Mouse (Mus musculus) MEL (cell line): ENCODE results near the gene Usp33. TPM values are rescaled to one million over a fixed set of nuclear protein-coding genes. Genes with fewer than 3 reads are reported as not detected.
"Not testable (repeated sequence)": the region's sequence is repeated elsewhere in the genome, so short reads cannot be mapped to it uniquely, and the experiment has no call there.

Experiments used
- DNase-seq: peaks from one replicate; pipeline ENCODE4 v3.0.0; 2011; ENCODE audit warnings: low read depth, low spot score
- H3K27ac ChIP-seq: 2 replicates; pipeline ENCODE4 v1.5.1; 2012; ENCODE audit warnings: low read depth, mild to moderate bottlenecking, control low read depth, low read length, moderate library complexity; ENCODE audit not compliant: control insufficient read depth
- H3K27me3 ChIP-seq, 2 experiments: fragments of 150-350 bp in 1 of 2; sonication (generic) in 1 of 2; 2 replicates each; pipeline ENCODE4 v1.6.1; 2012; ENCODE audit warnings: low read length in 2 of 2, mild to moderate bottlenecking in 2 of 2, improper control_type of control experiment in 1 of 2, moderate library complexity in 1 of 2; ENCODE audit not compliant: insufficient read depth in 2 of 2, control insufficient read depth in 1 of 2
- H3K36me3 ChIP-seq, 2 experiments: 2 replicates each; pipeline ENCODE4 v1.6.1; 2012 to 2014; ENCODE audit warnings: low read length in 2 of 2, improper control_type of control experiment in 1 of 2, inconsistent platforms in 1 of 2, mild to moderate bottlenecking in 1 of 2; ENCODE audit not compliant: insufficient read depth in 2 of 2, control insufficient read depth in 1 of 2
- H3K4me1 ChIP-seq, 2 experiments: fragments of 150-350 bp in 1 of 2; sonication (generic) in 1 of 2; 2 replicates each; pipeline ENCODE4 v1.6.1; 2012; ENCODE audit warnings: low read length in 2 of 2, improper control_type of control experiment in 1 of 2, mild to moderate bottlenecking in 1 of 2; ENCODE audit not compliant: insufficient read depth in 2 of 2, control insufficient read depth in 1 of 2
- H3K4me3 ChIP-seq, 2 experiments: fragments of 150-350 bp in 1 of 2; sonication (generic) in 1 of 2; 2 replicates each; pipeline ENCODE4 v1.5.1; 2012; ENCODE audit warnings: low read depth in 2 of 2, low read length in 2 of 2, mild to moderate bottlenecking in 2 of 2, moderate library complexity in 2 of 2, control low read depth in 1 of 2, improper control_type of control experiment in 1 of 2; ENCODE audit not compliant: control insufficient read depth in 1 of 2, insufficient read depth in 1 of 2
- H3K79me2 ChIP-seq: 2 replicates; pipeline ENCODE4 v1.6.1; 2012; ENCODE audit warnings: mild to moderate bottlenecking, low read length, moderate library complexity; ENCODE audit not compliant: control insufficient read depth, poor library complexity, insufficient read depth
- H3K9ac ChIP-seq: 2 replicates; pipeline ENCODE4 v1.6.1; 2012; ENCODE audit warnings: low read depth, mild to moderate bottlenecking, control low read depth, low read length, moderate library complexity; ENCODE audit not compliant: control insufficient read depth, poor library complexity, severe bottlenecking
- H3K9me3 ChIP-seq: fragments of 150-350 bp; sonication (generic); replicated peaks from 2 replicates; pipeline ENCODE4 v1.6.1; 2012; ENCODE audit warnings: mild to moderate bottlenecking, low read length, improper control_type of control experiment, moderate library complexity; ENCODE audit not compliant: insufficient read depth
- CHD1 ChIP-seq: IDR thresholded peaks from 2 replicates; pipeline ENCODE4 v1.6.1; 2012; ENCODE audit warnings: low read depth, mild to moderate bottlenecking, inconsistent platforms, low read length, improper control_type of control experiment
- CHD2 ChIP-seq: IDR thresholded peaks from 2 replicates; pipeline ENCODE4 v1.6.1; 2011; ENCODE audit warnings: low read length, improper control_type of control experiment
- CTCF ChIP-seq, 3 experiments: IDR thresholded peaks in 2 of 3; conservative IDR thresholded peaks in 1 of 3; 2 replicates each; pipeline ENCODE4 v1.5.1; 2011 to 2012; ENCODE audit warnings: low read length in 3 of 3, low read depth in 2 of 3, mild to moderate bottlenecking in 2 of 3, improper control_type of control experiment in 1 of 3, inconsistent platforms in 1 of 3, mixed read lengths in 1 of 3, moderate library complexity in 1 of 3; ENCODE audit not compliant: control insufficient read depth in 1 of 3, insufficient read depth in 1 of 3, poor library complexity in 1 of 3, severe bottlenecking in 1 of 3
- EP300 ChIP-seq, 2 experiments: IDR thresholded peaks; 2 replicates each; pipeline ENCODE4 v1.6.1; 2011; ENCODE audit warnings: improper control_type of control experiment in 2 of 2, low read length in 2 of 2, low read depth in 1 of 2, mild to moderate bottlenecking in 1 of 2
- ETS1 ChIP-seq: IDR thresholded peaks from 2 replicates; pipeline ENCODE4 v1.6.1; 2012; ENCODE audit warnings: low read depth, mild to moderate bottlenecking, inconsistent platforms, low read length, improper control_type of control experiment, moderate library complexity
- GATA1 ChIP-seq: IDR thresholded peaks from 2 replicates; pipeline ENCODE4 v1.6.1; 2011; ENCODE audit warnings: low read depth, low read length, improper control_type of control experiment
- HCFC1 ChIP-seq: IDR thresholded peaks from 2 replicates; pipeline ENCODE4 v1.6.1; 2012; ENCODE audit warnings: low read depth, mild to moderate bottlenecking, inconsistent platforms, low read length, improper control_type of control experiment, moderate library complexity
- MAZ ChIP-seq: IDR thresholded peaks from 2 replicates; pipeline ENCODE4 v1.6.1; 2012; ENCODE audit warnings: low read depth, mild to moderate bottlenecking, inconsistent platforms, low read length, improper control_type of control experiment
- MXI1 ChIP-seq: IDR thresholded peaks from 2 replicates; pipeline ENCODE4 v1.6.1; 2011; ENCODE audit warnings: mild to moderate bottlenecking, low read depth, low read length, improper control_type of control experiment
- MYB ChIP-seq: IDR thresholded peaks from 2 replicates; pipeline ENCODE4 v1.6.1; 2011; ENCODE audit warnings: mild to moderate bottlenecking, low read depth, low read length, improper control_type of control experiment
- MYC ChIP-seq: IDR thresholded peaks from 2 replicates; pipeline ENCODE4 v1.6.1; 2011; ENCODE audit warnings: low read depth, mild to moderate bottlenecking, low read length, improper control_type of control experiment, moderate library complexity
- POLR2AphosphoS5 ChIP-seq: IDR thresholded peaks from 2 replicates; pipeline ENCODE4 v1.6.1; 2012; ENCODE audit warnings: low read depth, borderline replicate concordance, mild to moderate bottlenecking, inconsistent platforms, low read length, moderate library complexity, mixed read lengths
- RAD21 ChIP-seq: IDR thresholded peaks from 2 replicates; pipeline ENCODE4 v1.6.1; 2011; ENCODE audit warnings: mild to moderate bottlenecking, low read depth, low read length, improper control_type of control experiment
- RCOR1 ChIP-seq: IDR thresholded peaks from 2 replicates; pipeline ENCODE4 v1.6.1; 2012; ENCODE audit warnings: low read depth, mild to moderate bottlenecking, inconsistent platforms, low read length, improper control_type of control experiment
- SIN3A ChIP-seq: IDR thresholded peaks from 2 replicates; pipeline ENCODE4 v1.6.1; 2012; ENCODE audit warnings: low read length, improper control_type of control experiment, inconsistent platforms
- SMC3 ChIP-seq: IDR thresholded peaks from 2 replicates; pipeline ENCODE4 v1.6.1; 2011; ENCODE audit warnings: low read depth, low read length, improper control_type of control experiment
- TAL1 ChIP-seq: IDR thresholded peaks from 2 replicates; pipeline ENCODE4 v1.6.1; 2012; ENCODE audit warnings: mild to moderate bottlenecking, inconsistent platforms, low read length, moderate library complexity, mixed read lengths
- TBP ChIP-seq: IDR thresholded peaks from 2 replicates; pipeline ENCODE4 v1.8.0; 2011; ENCODE audit warnings: low read depth, low read length, improper control_type of control experiment
- TCF12 ChIP-seq: IDR thresholded peaks from 2 replicates; pipeline ENCODE4 v1.6.1; 2014; ENCODE audit warnings: low read depth, mild to moderate bottlenecking, inconsistent platforms, low read length, improper control_type of control experiment, moderate library complexity
- UBTF ChIP-seq: IDR thresholded peaks from 2 replicates; pipeline ENCODE4 v1.6.1; 2012; ENCODE audit warnings: low read depth, mild to moderate bottlenecking, inconsistent platforms, low read length, improper control_type of control experiment, moderate library complexity, borderline replicate concordance; ENCODE audit not compliant: insufficient read depth
- USF2 ChIP-seq, 2 experiments: IDR thresholded peaks; 2 replicates each; pipeline ENCODE4 v1.6.1; 2011 to 2012; ENCODE audit warnings: improper control_type of control experiment in 2 of 2, low read length in 2 of 2, borderline replicate concordance in 1 of 2, inconsistent platforms in 1 of 2, low read depth in 1 of 2, mild to moderate bottlenecking in 1 of 2; ENCODE audit not compliant: insufficient read depth in 1 of 2
- ZC3H11A ChIP-seq: IDR thresholded peaks from 2 replicates; pipeline ENCODE4 v1.6.1; 2012; ENCODE audit warnings: low read depth, mild to moderate bottlenecking, inconsistent platforms, low read length, improper control_type of control experiment
- ZKSCAN1 ChIP-seq: IDR thresholded peaks from 2 replicates; pipeline ENCODE4 v1.6.1; 2012; ENCODE audit warnings: low read depth, mild to moderate bottlenecking, inconsistent platforms, low read length, improper control_type of control experiment, moderate library complexity
- ZMIZ1 ChIP-seq: IDR thresholded peaks from 2 replicates; pipeline ENCODE4 v1.6.1; 2012; ENCODE audit warnings: low read depth, mild to moderate bottlenecking, inconsistent platforms, low read length, improper control_type of control experiment, moderate library complexity
- ZNF384 ChIP-seq: IDR thresholded peaks from 2 replicates; pipeline ENCODE4 v1.6.1; 2012; ENCODE audit warnings: low read depth, mild to moderate bottlenecking, inconsistent platforms, low read length, improper control_type of control experiment
- polyA plus RNA-seq, 2 experiments: library from polyadenylated mRNA; stranded (reverse) in 1 of 2; unstranded in 1 of 2; fragments of >175 nt in 1 of 2; fragments of >200 nt in 1 of 2; gene quantifications; 2 replicates each; pipeline versions ENCODE4 v1.2.1 to v1.2.4; 2012; ENCODE audit warnings: low replicate concordance in 2 of 2, low read depth in 1 of 2; ENCODE audit not compliant: insufficient read length in 2 of 2, insufficient read depth in 1 of 2, missing spikeins in 1 of 2
- total RNA-seq: library from RNA; depleted of rRNA; stranded (reverse); fragments of 300-350 nt; gene quantifications from 2 replicates; pipeline ENCODE4 v1.2.3, GENCODE M21; 2012

Usp33 gene
- total and polyA plus RNA-seq, 3 experiments: 32.3 to 34.1 TPM; not detected in 1

DNA sequence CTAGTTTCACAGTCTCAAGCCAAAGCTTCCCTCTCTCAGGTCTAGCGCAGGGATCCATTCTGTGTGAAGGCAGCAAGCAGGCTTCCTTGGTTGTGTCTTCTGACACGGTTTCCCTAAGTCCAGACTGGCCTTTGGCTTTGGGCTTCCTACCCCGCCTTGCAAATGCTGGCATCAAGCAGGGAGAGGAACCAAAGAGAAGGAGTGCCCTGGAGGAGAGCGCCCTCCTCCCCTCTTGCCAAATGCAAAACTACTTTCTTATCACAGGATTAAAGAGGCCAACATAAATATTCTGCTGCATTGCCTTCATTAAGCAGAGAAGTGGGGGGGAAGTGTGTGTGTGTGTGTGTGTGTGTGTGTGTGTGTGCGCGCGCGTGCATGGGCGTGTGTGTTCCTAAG, 37.0 kb upstream of the Usp33 start:
- Histone ChIP-seq H3K9me3 (no peaks in the 10 kb centered on the region), H3K36me3 (peaks cover 0 to 19% of the 10 kb centered on the region in 2 experiments; a peak in 2 of 4 replicates), H3K79me2 (no peaks in the 10 kb centered on the region), H3K27ac (peak overlapping the region; percentile 59), H3K4me3 (no peak overlapping the region), H3K27me3 (no peaks in the 10 kb centered on the region), H3K4me1 (peaks cover 15 to 21% of the 10 kb centered on the region in 2 experiments), H3K9ac (no peak overlapping the region)
- peak; percentile 24; the same call in 1 of the 2 replicates for TF ChIP-seq SIN3A
- TF ChIP-seq CTCF (IDR thresholded peaks at IDR 0.05 in 2 of 3, conservative IDR thresholded peaks at IDR 0.05 in 1 of 3; ENCODE audit: control insufficient read depth in 1 of 3, insufficient read depth in 1 of 3, low read depth in 2 of 3, low read length in 3 of 3, poor library complexity in 1 of 3, severe bottlenecking in 1 of 3): 0 out of 6 replicates have a peak, but pooled peaks of 1 of the 3 experiments have one; percentile 4
- TF ChIP-seq EP300 (IDR thresholded peaks at IDR 0.05; ENCODE audit: low read depth in 1 of 2, low read length in 2 of 2): peak in 1 of 2 experiments; percentile 6; a peak in 1 of 4 replicates
- TF ChIP-seq ZMIZ1: no peak
- DNase-seq: peak; percentile 56

GRCm38 (mm10) chr3:152314666-152315065, 31.6 kb upstream of the Usp33 start:
- not testable (repeated sequence) for H3K4me3 ChIP-seq
- peaks cover 0 to 12% of the 10 kb centered on the region in 2 experiments; a peak in 2 of 4 replicates for H3K36me3 ChIP-seq
- peak; percentile 67; the same call in 1 of the 2 replicates for TF ChIP-seq POLR2AphosphoS5
- TF ChIP-seq, all 39 proteins: peak for 1; not testable (repeated sequence) for 38

DNA sequence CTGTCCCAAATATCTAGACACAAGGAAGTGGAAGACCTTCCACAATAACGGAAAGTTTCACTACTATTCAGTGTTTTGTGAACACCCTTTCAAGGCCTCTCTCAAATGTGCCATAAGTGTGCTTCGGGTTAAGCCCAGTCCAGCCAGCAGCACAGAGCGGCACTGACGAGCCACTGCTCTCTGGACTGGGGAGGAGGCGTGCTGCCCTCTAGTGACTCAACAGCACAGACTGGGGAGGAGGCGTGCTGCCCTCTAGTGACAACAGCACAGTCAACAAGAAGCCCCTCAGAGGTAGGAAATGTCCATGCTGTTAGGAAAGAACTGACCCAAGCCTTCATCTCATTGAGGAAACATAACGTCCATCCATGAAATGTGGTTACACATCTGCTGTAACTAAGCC, 30.7 kb upstream of the Usp33 start:
- Histone ChIP-seq H3K79me2 (no peaks in the 10 kb centered on the region), H3K36me3 (peaks cover 0 to 3% of the 10 kb centered on the region in 2 experiments; a peak in 2 of 4 replicates), H3K27ac (no peak overlapping the region), H3K4me1 (peaks cover 0 to 8% of the 10 kb centered on the region in 2 experiments; a peak in 2 of 4 replicates), H3K9me3 (no peaks in the 10 kb centered on the region), H3K4me3 (no peak overlapping the region), H3K27me3 (no peaks in the 10 kb centered on the region), H3K9ac (no peak overlapping the region)
- DNase-seq: peak; percentile 88
- TF ChIP-seq ETS1: no peak
- TF ChIP-seq ZKSCAN1: no peak
- TF ChIP-seq MXI1: no peak
- no peak for TF ChIP-seq CHD2
- TF ChIP-seq CTCF (IDR thresholded peaks at IDR 0.05 in 2 of 3, conservative IDR thresholded peaks at IDR 0.05 in 1 of 3; ENCODE audit: control insufficient read depth in 1 of 3, insufficient read depth in 1 of 3, low read depth in 2 of 3, low read length in 3 of 3, poor library complexity in 1 of 3, severe bottlenecking in 1 of 3): peak in 2 of 3 experiments; percentile 95 to 100; a peak in 5 of 6 replicates
- TF ChIP-seq MYB: no peak
- TF ChIP-seq TBP: no peak
- peak; percentile 92 for TF ChIP-seq SMC3
- TF ChIP-seq ZNF384: no peak
- no peak for TF ChIP-seq MYC
- peak in 1 of 2 experiments; percentile 38; a peak in 1 of 4 replicates for TF ChIP-seq EP300 (IDR thresholded peaks at IDR 0.05; ENCODE audit: low read depth in 1 of 2, low read length in 2 of 2)
- TF ChIP-seq TCF12: no peak
- no peak for TF ChIP-seq CHD1
- peak; percentile 49; the same call in 1 of the 2 replicates for TF ChIP-seq ZC3H11A
- TF ChIP-seq GATA1: no peak
- TF ChIP-seq RAD21: peak; percentile 62
- TF ChIP-seq HCFC1: peak; percentile 52; the same call in 1 of the 2 replicates
- no peak for TF ChIP-seq RCOR1
- no peak for TF ChIP-seq UBTF
- TF ChIP-seq MAZ: peak; percentile 78; the same call in 1 of the 2 replicates
- no peak for TF ChIP-seq TAL1
- TF ChIP-seq USF2 (IDR thresholded peaks at IDR 0.05; ENCODE audit: borderline replicate concordance in 1 of 2, insufficient read depth in 1 of 2, low read depth in 1 of 2, low read length in 2 of 2): no peak

More at GRCm38 (mm10) chr3:152314666-152315065, 31.6 kb upstream of the Usp33 start:
- not testable (repeated sequence) for H3K9ac ChIP-seq, H3K9me3 ChIP-seq, H3K27me3 ChIP-seq, H3K79me2 ChIP-seq, DNase-seq, H3K27ac ChIP-seq
- H3K4me1 ChIP-seq: peaks cover 5 to 15% of the 10 kb centered on the region in 2 experiments
